Mouse (Mus musculus): ENCODE data around the gene Gm40193. TPM values are rescaled to one million over a fixed set of nuclear protein-coding genes. Genes with fewer than 3 reads are reported as not detected.

Gm40193 gene
- polyA plus RNA-seq, 1 experiment from 2014 or later: not detected

DNA sequence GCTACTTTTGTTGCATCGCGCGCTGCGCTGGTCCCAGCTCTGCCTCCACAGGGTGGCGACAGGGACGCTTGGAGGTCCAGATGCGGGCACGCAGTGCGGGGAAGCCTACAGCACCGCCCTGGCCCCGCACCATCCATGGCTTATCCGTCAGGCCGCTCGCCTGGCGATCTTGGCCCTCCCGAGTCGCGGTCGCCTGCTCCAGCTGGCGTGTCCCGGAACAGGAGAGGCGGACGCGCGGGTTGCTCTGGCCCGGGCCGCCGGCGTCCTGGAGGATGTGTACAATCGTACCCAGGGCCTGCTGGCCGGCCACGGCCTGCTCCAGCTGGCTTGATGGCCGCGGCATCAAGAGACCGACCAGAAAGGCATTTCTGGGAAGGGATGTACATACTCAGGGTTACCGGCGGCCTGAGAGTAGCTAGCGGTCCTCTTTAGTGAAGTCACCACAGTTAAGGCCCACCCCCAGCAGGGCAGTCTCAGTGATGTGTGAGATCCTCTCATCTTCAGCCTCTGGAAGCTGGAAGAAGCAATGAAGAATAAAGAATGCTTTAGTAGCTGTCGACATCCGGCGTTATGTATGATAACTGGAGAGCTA, 12.5 kb downstream of the Gm40193 start:
- in situ Hi-C loops (cut with MboI; ENCODE audit: low pct_unique_long_range_greater_than_20kb): no loop called here
- no peaks in the 10 kb centered on the region for H3K27me3 ChIP-seq
- DNase-seq (ENCODE audit: low read depth, low spot score) (no peak), ATAC-seq (no peak)
- ChIA-PET POLR2A (interaction anchor here (1.0 kb wide), 1 partner anchor 90 kb away, joined by 3 read pairs; no protein-coding TSS in a partner anchor), CTCF (interaction anchor here (1.3 kb wide), 1 partner anchor 68 kb away, joined by 4 read pairs; no protein-coding TSS in a partner anchor)
- no peak for TF ChIP-seq CTCF (IDR thresholded peaks at IDR 0.05)

- no peak for ATAC-seq
- in situ Hi-C loops (cut with MboI; ENCODE audit: low pct_unique_long_range_greater_than_20kb): loop anchor here (5.0 kb wide), 2 partner anchors 88 to 233 kb away; no protein-coding TSS in a partner anchor
- no peak for DNase-seq (ENCODE audit: low read depth, low spot score)
- ChIA-PET POLR2A (interaction anchor here (0.6 to 0.7 kb wide), 2 partner anchors 12 to 85 kb away, joined by 3 to 4 read pairs; no protein-coding TSS in a partner anchor), CTCF (interaction anchor here (1.0 to 1.9 kb wide), 3 partner anchors 67 to 108 kb away, joined by 3 to 6 read pairs (median 5); partner anchors contain the start of gene Med11)
- H3K27me3 ChIP-seq: no peaks in the 10 kb centered on the region
- no peak for TF ChIP-seq CTCF (IDR thresholded peaks at IDR 0.05)
These were observed 13.8 kb downstream of the Gm40193 start, which contains the start of gene Gltpd2 for GRCm38 (mm10) chr11:70518923-70519322. Gene Gltpd2, plus strand, starts transcription at chr11:70519196.

GRCm38 (mm10) chr11:70518436-70518835, 14.3 kb downstream of the Gm40193 start:
- no peak for ATAC-seq
- ChIA-PET POLR2A (interaction anchor here (0.6 to 0.7 kb wide), 2 partner anchors 11 to 85 kb away, joined by 3 to 4 read pairs; no protein-coding TSS in a partner anchor), CTCF (interaction anchor here (0.6 to 1.9 kb wide), 5 partner anchors 66 to 134 kb away, joined by 3 to 6 read pairs (median 3); partner anchors contain the start of gene Med11)
- no peak for TF ChIP-seq CTCF (IDR thresholded peaks at IDR 0.05)
- H3K27me3 ChIP-seq: peaks cover 2% of the 10 kb centered on the region
- in situ Hi-C loops (cut with MboI; ENCODE audit: low pct_unique_long_range_greater_than_20kb): loop anchor here (5.0 kb wide), 2 partner anchors 89 to 234 kb away; no protein-coding TSS in a partner anchor
- no peak for DNase-seq (ENCODE audit: low read depth, low spot score)

DNA sequence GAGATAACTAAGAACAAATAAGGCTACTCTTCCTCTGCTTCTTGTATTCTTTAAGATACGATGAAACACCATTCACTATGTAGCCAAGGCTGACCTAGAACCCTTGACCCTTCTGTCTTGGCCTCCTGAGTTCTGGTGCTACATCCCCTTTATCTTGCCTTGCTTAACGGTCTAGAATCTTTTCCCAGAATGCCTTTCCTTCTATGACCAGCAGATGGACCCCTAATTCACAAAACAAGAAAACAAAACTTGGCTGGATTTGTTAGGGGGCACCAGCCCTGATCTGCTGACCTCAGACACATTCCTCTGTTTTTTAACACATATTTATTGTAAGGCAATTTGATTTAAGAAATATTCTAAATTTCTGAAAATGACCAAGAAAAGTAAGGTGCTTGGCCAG, 16.4 kb downstream of the Gm40193 start:
- ChIA-PET CTCF (interaction anchor here (1.2 to 2.5 kb wide), 4 partner anchors 16 to 105 kb away, joined by 4 to 9 read pairs (median 4); no protein-coding TSS in a partner anchor), POLR2A (no interaction called here)
- ATAC-seq: no peak
- peaks cover 8% of the 10 kb centered on the region for H3K27me3 ChIP-seq
- DNase-seq (ENCODE audit: low read depth, low spot score): no peak
- peak; percentile 86 for TF ChIP-seq CTCF (IDR thresholded peaks at IDR 0.05)
- in situ Hi-C loops (cut with MboI; ENCODE audit: low pct_unique_long_range_greater_than_20kb): loop anchor here (5.0 kb wide), 2 partner anchors 91 to 236 kb away; no protein-coding TSS in a partner anchor

DNA sequence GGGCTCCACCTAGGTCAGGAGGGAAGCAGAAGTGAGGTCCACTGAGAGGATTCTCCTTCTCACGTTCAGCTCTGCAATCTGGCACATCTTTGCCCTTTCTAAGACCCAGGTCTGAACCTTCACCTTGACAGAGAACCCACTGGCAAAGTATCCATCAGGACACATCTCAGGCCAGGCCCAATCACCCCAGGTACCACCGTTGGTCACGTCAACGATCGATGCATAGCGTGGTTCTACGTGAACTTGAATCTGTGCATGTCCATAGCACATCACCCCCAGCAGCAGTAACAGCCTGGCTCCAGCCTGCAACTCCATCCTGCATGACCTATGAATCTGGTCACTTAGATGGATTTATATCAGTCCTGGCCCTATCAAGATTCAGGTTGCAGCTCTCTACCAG, 18.5 kb downstream of the Gm40193 start, which contains the start of gene Vmo1:
TSS of gene Vmo1 (minus strand) at position 329 of the 400 bp plus-strand sequence.
- ChIA-PET CTCF (interaction anchor here (1.0 to 1.5 kb wide), 5 partner anchors 13 to 103 kb away, joined by 3 to 5 read pairs (median 3); no protein-coding TSS in a partner anchor), POLR2A (no interaction called here)
- in situ Hi-C loops (cut with MboI; ENCODE audit: low pct_unique_long_range_greater_than_20kb): no loop called here
- DNase-seq (ENCODE audit: low read depth, low spot score): no peak
- no peak for ATAC-seq
- no peak for TF ChIP-seq CTCF (IDR thresholded peaks at IDR 0.05)
- H3K27me3 ChIP-seq: peaks cover 8% of the 10 kb centered on the region

GRCm38 (mm10) chr11:70513520-70513919, 19.2 kb downstream of the Gm40193 start:
- ChIA-PET POLR2A (no interaction called here), CTCF (interaction anchor here (1.0 to 1.5 kb wide), 5 partner anchors 13 to 104 kb away, joined by 3 to 5 read pairs (median 3); no protein-coding TSS in a partner anchor)
- DNase-seq (ENCODE audit: low read depth, low spot score): no peak
- TF ChIP-seq CTCF (IDR thresholded peaks at IDR 0.05): no peak
- ATAC-seq: no peak
- in situ Hi-C loops (cut with MboI; ENCODE audit: low pct_unique_long_range_greater_than_20kb): no loop called here
- peaks cover 8% of the 10 kb centered on the region for H3K27me3 ChIP-seq

- ATAC-seq: no peak
- TF ChIP-seq CTCF (IDR thresholded peaks at IDR 0.05): no peak
- ChIA-PET CTCF (interaction anchor here (1.0 to 1.5 kb wide), 4 partner anchors 12 to 105 kb away, joined by 3 to 5 read pairs (median 4); no protein-coding TSS in a partner anchor), POLR2A (no interaction called here)
- no peak for DNase-seq (ENCODE audit: low read depth, low spot score)
- peaks cover 8% of the 10 kb centered on the region for H3K27me3 ChIP-seq
- in situ Hi-C loops (cut with MboI; ENCODE audit: low pct_unique_long_range_greater_than_20kb): no loop called here
These were observed 19.9 kb downstream of the Gm40193 start for GRCm38 (mm10) chr11:70512709-70513342.

GRCm38 (mm10) chr11:70511825-70512224, 20.9 kb downstream of the Gm40193 start:
- in situ Hi-C loops (cut with MboI; ENCODE audit: low pct_unique_long_range_greater_than_20kb): no loop called here
- POLR2A ChIA-PET: no interaction called here
- H3K27me3 ChIP-seq: peaks cover 14% of the 10 kb centered on the region
- CTCF ChIA-PET: interaction anchor here (1.6 to 3.3 kb wide), 2 partner anchors 59 to 98 kb away, joined by 5 to 13 read pairs; no protein-coding TSS in a partner anchor
- no peak for TF ChIP-seq CTCF (IDR thresholded peaks at IDR 0.05)
- DNase-seq (ENCODE audit: low read depth, low spot score): no peak
- no peak for ATAC-seq

- TF ChIP-seq CTCF (IDR thresholded peaks at IDR 0.05): no peak
- peaks cover 14% of the 10 kb centered on the region for H3K27me3 ChIP-seq
- ChIA-PET POLR2A (no interaction called here), CTCF (interaction anchor here (1.6 to 3.3 kb wide), 2 partner anchors 59 to 97 kb away, joined by 5 to 13 read pairs; no protein-coding TSS in a partner anchor)
- DNase-seq (ENCODE audit: low read depth, low spot score) (no peak), ATAC-seq (no peak)
- in situ Hi-C loops (cut with MboI; ENCODE audit: low pct_unique_long_range_greater_than_20kb): no loop called here
These were observed 21.5 kb downstream of the Gm40193 start for GRCm38 (mm10) chr11:70511242-70511641.
